Mouse (Mus musculus): ENCODE measurements around the gene S1pr4. TPM values are rescaled to one million over a fixed set of nuclear protein-coding genes. Genes with fewer than 3 reads are reported as not detected.

Gene S1pr4
- total RNA-seq (2021) = 1 to 10 TPM in 1 of 2 experiments, under 1 TPM in 1; 0.61 to 1.3 TPM

GRCm38 (mm10) chr10:81500032-81500431 lies at the start of gene S1pr4:
Gene S1pr4, minus strand, starts transcription at chr10:81500132.
- intact Hi-C loops (cut with DNase I) = loop anchor here (5.0 kb wide), 1 partner anchor 102 kb away; the partner anchor contains the start of gene Tle6
- no peak for DNase-seq

- no peak for DNase-seq
- intact Hi-C loops (cut with DNase I) = loop anchor here (10.0 kb wide), 1 partner anchor 164 kb away; the partner anchor contains the start of genes Dohh, Gm48551 and Gm48552
These were observed 49.0 kb upstream of the S1pr4 start for GRCm38 (mm10) chr10:81548944-81549343.

- intact Hi-C loops (cut with DNase I) = loop anchor here (10.0 kb wide), 1 partner anchor 162 kb away; the partner anchor contains the start of genes Dohh, Gm48551 and Gm48552
- DNase-seq = no peak
These were observed 47.0 kb upstream of the S1pr4 start for GRCm38 (mm10) chr10:81546788-81547571.

GRCm38 (mm10) chr10:81546332-81546731 lies 46.4 kb upstream of the S1pr4 start:
- intact Hi-C loops (cut with DNase I) = loop anchor here (10.0 kb wide), 1 partner anchor 162 kb away; the partner anchor contains the start of genes Dohh, Gm48551 and Gm48552
- DNase-seq = no peak

- intact Hi-C loops (cut with DNase I) = loop anchor here (10.0 kb wide), 1 partner anchor 160 kb away; the partner anchor contains the start of genes Dohh, Gm48551 and Gm48552
- DNase-seq = peak; percentile 100
These were observed 45.3 kb upstream of the S1pr4 start, which contains the start of gene Gna11 for GRCm38 (mm10) chr10:81545161-81545747. Gene Gna11, minus strand, starts transcription at chr10:81545190.

- no peak for DNase-seq
- intact Hi-C loops (cut with DNase I) = loop anchor here (10.0 kb wide), 1 partner anchor 160 kb away; the partner anchor contains the start of genes Dohh, Gm48551 and Gm48552
These were observed 44.6 kb upstream of the S1pr4 start for GRCm38 (mm10) chr10:81544296-81545160.

GRCm38 (mm10) chr10:81543633-81544032 lies 43.7 kb upstream of the S1pr4 start:
- no peak for DNase-seq
- intact Hi-C loops (cut with DNase I) = loop anchor here (10.0 kb wide), 1 partner anchor 159 kb away; the partner anchor contains the start of genes Dohh, Gm48551 and Gm48552

- DNase-seq = no peak
- intact Hi-C loops (cut with DNase I) = loop anchor here (10.0 kb wide), 1 partner anchor 158 kb away; the partner anchor contains the start of genes Dohh, Gm48551 and Gm48552
These were observed 43.0 kb upstream of the S1pr4 start for GRCm38 (mm10) chr10:81542727-81543460.

- intact Hi-C loops (cut with DNase I) = loop anchor here (10.0 kb wide), 1 partner anchor 157 kb away; the partner anchor contains the start of genes Dohh, Gm48551 and Gm48552
- DNase-seq = peak; percentile 72 to 74
These were observed 41.9 kb upstream of the S1pr4 start for GRCm38 (mm10) chr10:81541803-81542202.

DNA sequence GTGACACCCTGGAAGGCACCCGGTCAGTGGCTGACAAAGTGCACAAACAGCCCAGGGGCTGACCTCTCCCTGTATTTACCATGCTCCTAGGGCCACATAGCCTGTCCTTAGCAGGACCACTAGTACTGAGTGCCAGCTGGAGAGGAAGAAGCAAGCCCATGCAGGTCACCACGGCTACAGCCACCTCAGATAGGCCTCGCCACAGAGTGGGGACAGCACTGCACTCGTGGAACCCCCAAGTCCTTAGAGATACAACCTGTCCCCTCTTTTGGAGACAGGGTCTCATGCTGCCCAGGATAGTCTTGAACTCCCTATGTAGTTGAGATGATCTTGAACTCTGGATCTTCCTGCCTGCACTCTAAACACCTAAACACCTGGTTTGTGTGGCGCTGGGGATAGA lies 41.4 kb upstream of the S1pr4 start:
- intact Hi-C loops (cut with DNase I) = loop anchor here (10.0 kb wide), 1 partner anchor 157 kb away; the partner anchor contains the start of genes Dohh, Gm48551 and Gm48552

GRCm38 (mm10) chr10:81538321-81539048 lies 38.6 kb upstream of the S1pr4 start:
- no peak for DNase-seq
- intact Hi-C loops (cut with DNase I) = loop anchor here (2.0 kb wide), 1 partner anchor 20 kb away; no protein-coding TSS in a partner anchor

More for the DNA sequence above, 41.4 kb upstream of the S1pr4 start:
- no peak for DNase-seq

- intact Hi-C loops (cut with DNase I) = no loop called here
- DNase-seq = no peak
These were observed 37.5 kb upstream of the S1pr4 start for GRCm38 (mm10) chr10:81537429-81537828.

GRCm38 (mm10) chr10:81536734-81537133 lies 36.8 kb upstream of the S1pr4 start:
- no peak for DNase-seq
- intact Hi-C loops (cut with DNase I) = no loop called here

DNA sequence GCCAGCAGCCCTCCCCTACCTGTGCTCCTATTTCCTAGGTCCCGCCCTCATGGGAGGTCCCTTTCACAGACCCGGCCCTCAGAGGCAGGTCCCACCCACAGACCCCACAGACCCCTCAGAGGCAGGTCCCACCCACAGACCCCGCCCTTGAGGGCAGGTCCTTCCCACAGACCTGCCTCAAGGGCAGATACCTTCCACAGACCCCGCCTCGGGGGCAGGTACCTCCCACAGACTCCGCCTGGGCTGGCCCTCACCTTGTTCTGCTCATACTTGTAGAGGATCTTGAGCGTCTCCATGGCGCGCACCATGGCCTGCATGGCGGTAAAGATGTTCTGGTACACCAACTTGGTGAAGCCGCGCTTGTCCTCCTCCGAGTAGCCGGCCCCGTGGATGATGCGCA lies 34.9 kb upstream of the S1pr4 start:
- intact Hi-C loops (cut with DNase I) = no loop called here
- no peak for DNase-seq

- DNase-seq = peak; percentile 88 to 96
- intact Hi-C loops (cut with DNase I) = loop anchor here (1.0 kb wide), 1 partner anchor 24 kb away; no protein-coding TSS in a partner anchor
These were observed 26.8 kb upstream of the S1pr4 start for GRCm38 (mm10) chr10:81526779-81527178.

DNA sequence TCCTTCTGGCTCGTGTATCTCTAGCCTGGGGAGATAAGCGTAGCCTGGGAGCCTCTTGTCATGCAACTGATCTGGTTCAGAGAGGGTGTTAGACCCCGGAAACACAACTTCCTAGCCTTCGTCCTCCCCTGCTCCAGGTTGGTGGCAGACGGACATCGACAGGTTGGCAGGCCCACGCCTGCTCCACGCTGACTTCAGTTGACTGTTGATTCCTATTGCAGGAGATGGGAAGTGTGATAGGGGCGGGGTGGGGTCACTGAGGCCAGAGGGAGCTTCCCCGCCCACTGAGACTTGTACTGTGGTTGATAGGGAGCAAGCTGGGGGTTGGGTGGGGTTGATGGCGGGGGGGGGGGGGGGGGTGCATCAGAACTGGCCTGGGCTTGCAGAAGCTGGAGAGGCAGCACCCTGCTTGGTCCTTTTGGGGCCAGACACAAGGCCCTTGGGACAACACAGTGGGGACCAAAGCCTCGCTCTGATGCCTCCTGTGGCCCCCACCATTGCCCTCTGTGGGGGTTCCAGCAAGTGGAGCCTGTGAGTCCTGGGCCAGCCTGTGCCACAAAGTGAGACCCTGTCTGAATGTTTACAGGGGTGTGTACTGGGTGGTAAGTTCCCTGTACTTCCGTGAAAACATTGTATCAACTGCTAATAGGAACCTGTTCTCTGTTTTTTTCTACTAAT lies 25.2 kb upstream of the S1pr4 start:
- no peak for DNase-seq
- intact Hi-C loops (cut with DNase I) = no loop called here

GRCm38 (mm10) chr10:81524051-81524605 lies 24.2 kb upstream of the S1pr4 start, which contains the start of gene Gna15:
Gene Gna15, minus strand, starts transcription at chr10:81524225.
- peak in 1 of 2 experiments; percentile 29 for DNase-seq
- intact Hi-C loops (cut with DNase I) = no loop called here

Data from heart, postnatal 36 days (tissue).